Mouse (Mus musculus) CH12.LX (cell line): ENCODE measurements at regions not wholly inside any gene's neighbourhood (a gene's known extent, or its start where the extent isn't known, plus 50 kb on each side); places are given as distances from the start of the nearest gene placed in this dataset.

Experiments
- CTCF ChIP-seq, 2 experiments: IDR thresholded peaks in 1 of 2; conservative IDR thresholded peaks in 1 of 2; 2 replicates each; pipeline ENCODE4 v1.5.1; 2011 to 2012; ENCODE audit warnings: low read depth in 2 of 2, low read length in 2 of 2, improper control_type of control experiment in 1 of 2, inconsistent platforms in 1 of 2, mild to moderate bottlenecking in 1 of 2, moderate library complexity in 1 of 2
- ETS1 ChIP-seq: conservative IDR thresholded peaks from 2 replicates; pipeline ENCODE4 v1.6.1; 2012; ENCODE audit warnings: low read depth, mild to moderate bottlenecking, inconsistent platforms, low read length, improper control_type of control experiment, moderate library complexity
- IRF4 ChIP-seq: IDR thresholded peaks from 2 replicates; pipeline ENCODE4 v1.6.1; 2014; ENCODE audit warnings: low read depth, mild to moderate bottlenecking, inconsistent platforms, low read length, improper control_type of control experiment
- JUND ChIP-seq: conservative IDR thresholded peaks from 2 replicates; pipeline ENCODE4 v1.6.1; 2011; ENCODE audit warnings: low read depth, low read length, improper control_type of control experiment
- MAFK ChIP-seq: IDR thresholded peaks from 2 replicates; pipeline ENCODE4 v1.6.1; 2011; ENCODE audit warnings: low read length, improper control_type of control experiment; ENCODE audit not compliant: insufficient replicate concordance
- MAX ChIP-seq: IDR thresholded peaks from 2 replicates; pipeline ENCODE4 v1.6.1; 2011; ENCODE audit warnings: low read length, improper control_type of control experiment
- POLR2A ChIP-seq: IDR thresholded peaks from 2 replicates; pipeline ENCODE4 v1.6.1; 2011; ENCODE audit warnings: low read depth, mild to moderate bottlenecking, improper control_type of control experiment, low read length
- USF1 ChIP-seq: IDR thresholded peaks from 2 replicates; pipeline ENCODE4 v1.6.1; 2014; ENCODE audit warnings: low read depth, mild to moderate bottlenecking, inconsistent platforms, low read length, improper control_type of control experiment
- ZC3H11A ChIP-seq: IDR thresholded peaks from 2 replicates; pipeline ENCODE4 v1.6.1; 2012; ENCODE audit warnings: low read depth, mild to moderate bottlenecking, inconsistent platforms, low read length, improper control_type of control experiment

DNA sequence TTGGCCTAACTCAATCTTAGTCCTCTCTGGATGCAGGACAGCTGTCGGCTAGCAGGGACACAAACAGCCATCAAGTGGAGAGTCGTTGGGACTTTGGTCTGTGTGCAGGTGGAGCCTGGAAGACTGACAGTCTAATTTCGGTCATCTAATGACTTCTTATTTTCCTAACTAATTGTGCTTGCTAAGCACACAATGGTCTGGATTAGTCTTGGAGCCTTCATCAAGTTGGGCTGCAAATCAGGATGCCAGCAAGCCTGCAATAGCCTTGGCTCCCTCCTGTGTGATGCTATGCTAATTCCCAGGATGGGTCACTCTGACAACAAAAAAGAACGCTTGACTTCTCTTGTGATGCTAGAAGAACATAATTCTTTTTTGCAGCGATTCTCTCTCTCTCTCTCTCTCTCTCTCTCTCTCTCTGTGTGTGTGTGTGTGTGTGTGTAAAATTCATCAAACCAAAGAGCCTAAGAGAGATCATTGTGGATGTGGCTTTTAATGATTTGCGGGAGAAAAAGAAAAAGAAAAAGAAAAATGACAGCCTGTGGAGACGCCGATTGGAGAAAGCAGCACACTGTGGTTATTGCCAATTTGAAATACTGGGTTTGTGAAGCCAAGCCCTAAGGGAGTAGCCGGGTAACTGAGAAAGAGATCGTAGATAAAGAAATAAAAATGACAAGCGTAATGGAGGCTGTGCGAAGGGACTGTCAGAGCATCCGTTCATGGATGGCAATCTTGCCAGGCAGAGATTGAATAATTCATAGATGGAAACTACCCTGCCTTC is 61.5 kb upstream of the Sox4 start:
- TF ChIP-seq ZC3H11A = no peak
- no peak for TF ChIP-seq JUND
- no peak for TF ChIP-seq MAX
- TF ChIP-seq USF1 = no peak
- TF ChIP-seq MAFK = no peak
- TF ChIP-seq POLR2A = no peak
- TF ChIP-seq CTCF (conservative IDR thresholded peaks at IDR 0.05 in 1 of 2, IDR thresholded peaks at IDR 0.05 in 1 of 2; ENCODE audit: low read depth in 2 of 2, low read length in 2 of 2) = no peak
- TF ChIP-seq ETS1 = no peak
- TF ChIP-seq IRF4 = no peak
